Mouse (Mus musculus): ENCODE results near the gene Cntn2.

Cntn2 gene

GRCm38 (mm10) chr1:132542762-132543306 lies at the start of gene Cntn2:
Cntn2 (minus strand) TSS chr1:132543256.
- 2% methylated on average over 30 of the region's 30 CpGs for WGBS

GRCm38 (mm10) chr1:132592145-132592544 lies 49.1 kb upstream of the Cntn2 start:
- WGBS: 51% methylated on average over 5 of the region's 5 CpGs

- WGBS: 54% methylated on average over 11 of the region's 11 CpGs
These were observed 48.4 kb upstream of the Cntn2 start for GRCm38 (mm10) chr1:132591399-132591930.

- WGBS: 63% methylated on average over 15 of the region's 15 CpGs
These were observed 43.7 kb upstream of the Cntn2 start for GRCm38 (mm10) chr1:132586679-132587201.

- WGBS: 68% methylated on average over 4 of the region's 4 CpGs
These were observed 42.3 kb upstream of the Cntn2 start for GRCm38 (mm10) chr1:132585376-132585775.

GRCm38 (mm10) chr1:132582998-132583604 lies 40.0 kb upstream of the Cntn2 start:
- WGBS: 66% methylated on average over 18 of the region's 18 CpGs

GRCm38 (mm10) chr1:132581845-132582839 lies 39.1 kb upstream of the Cntn2 start:
- 45% methylated on average over 14 of the region's 14 CpGs for WGBS

GRCm38 (mm10) chr1:132580063-132580462 lies 37.0 kb upstream of the Cntn2 start:
- 60% methylated on average over 7 of the region's 7 CpGs for WGBS

- 91% methylated on average over 8 of the region's 8 CpGs for WGBS
These were observed 33.8 kb upstream of the Cntn2 start for GRCm38 (mm10) chr1:132576845-132577244.

GRCm38 (mm10) chr1:132572851-132573250 lies 29.8 kb upstream of the Cntn2 start:
- 88% methylated on average over 7 of the region's 7 CpGs for WGBS

- 100% methylated on average over 1 of the region's 1 CpGs for WGBS
These were observed 28.6 kb upstream of the Cntn2 start for GRCm38 (mm10) chr1:132571613-132572012.

GRCm38 (mm10) chr1:132570906-132571305 lies 27.9 kb upstream of the Cntn2 start:
- 73% methylated on average over 8 of the region's 8 CpGs for WGBS

- 85% methylated on average over 15 of the region's 15 CpGs for WGBS
These were observed 27.2 kb upstream of the Cntn2 start for GRCm38 (mm10) chr1:132570068-132570780.

- 53% methylated on average over 9 of the region's 9 CpGs for WGBS
These were observed 26.5 kb upstream of the Cntn2 start for GRCm38 (mm10) chr1:132569516-132569915.

GRCm38 (mm10) chr1:132567336-132568125 lies 24.5 kb upstream of the Cntn2 start:
- WGBS: 47% methylated on average over 11 of the region's 11 CpGs

GRCm38 (mm10) chr1:132565766-132566165 lies 22.7 kb upstream of the Cntn2 start:
- 36% methylated on average over 7 of the region's 7 CpGs for WGBS

GRCm38 (mm10) chr1:132564946-132565345 lies 21.9 kb upstream of the Cntn2 start:
- 36% methylated on average over 6 of the region's 6 CpGs for WGBS

GRCm38 (mm10) chr1:132562337-132562795 lies 19.3 kb upstream of the Cntn2 start:
- WGBS: 52% methylated on average over 10 of the region's 10 CpGs

GRCm38 (mm10) chr1:132560907-132561700 lies 18.0 kb upstream of the Cntn2 start:
- WGBS: 57% methylated on average over 8 of the region's 8 CpGs

GRCm38 (mm10) chr1:132559045-132559444 lies 16.0 kb upstream of the Cntn2 start:
- 63% methylated on average over 6 of the region's 6 CpGs for WGBS
